Mouse (Mus musculus) embryonic facial prominence, embryonic 12.5 days (tissue): ENCODE data around the gene Olfr1085. TPM values are rescaled to one million over a fixed set of nuclear protein-coding genes. Genes with fewer than 3 reads are reported as not detected.
"Not testable (repeated sequence)": the region's sequence is repeated elsewhere in the genome, so short reads cannot be mapped to it uniquely, and the experiment has no call there.

Source experiments
- ATAC-seq: fragments of 200-750 bp; cut with Nextera tagmentation; 2 replicates; pipeline ENCODE4 v1.8.0; 2017; ENCODE audit not compliant: insufficient number of reproducible peaks, insufficient read depth, low FRiP score, low TSS enrichment
- H3K27ac ChIP-seq: fragments of 300-500 bp; sonication (generic); 2 replicates; pipeline ENCODE4 v1.5.1; 2016; ENCODE audit warnings: mild to moderate bottlenecking
- H3K27me3 ChIP-seq: fragments of 300-500 bp; sonication (generic); 2 replicates; pipeline ENCODE4 v1.6.1; 2016; ENCODE audit warnings: mild to moderate bottlenecking, moderate library complexity
- H3K36me3 ChIP-seq: fragments of 300-500 bp; sonication (generic); 2 replicates; pipeline ENCODE4 v1.6.1; 2016; ENCODE audit warnings: mild to moderate bottlenecking
- H3K4me1 ChIP-seq: fragments of 300-500 bp; sonication (generic); 2 replicates; pipeline ENCODE4 v1.6.1; 2016
- H3K4me2 ChIP-seq: fragments of 300-500 bp; sonication (generic); replicated peaks from 2 replicates; pipeline ENCODE4 v1.6.1; 2016; ENCODE audit warnings: mild to moderate bottlenecking, moderate library complexity
- H3K4me3 ChIP-seq: fragments of 300-500 bp; sonication (generic); 2 replicates; pipeline ENCODE4 v1.5.1; 2016; ENCODE audit warnings: mild to moderate bottlenecking
- H3K9ac ChIP-seq: fragments of 300-500 bp; sonication (generic); 2 replicates; pipeline ENCODE4 v1.6.1; 2016; ENCODE audit warnings: mild to moderate bottlenecking, moderate library complexity
- H3K9me3 ChIP-seq: fragments of 300-500 bp; sonication (generic); 2 replicates; pipeline ENCODE4 v1.6.1; 2016; ENCODE audit warnings: mild to moderate bottlenecking, moderate library complexity
- WGBS: fragments of 180-500 bp; shearing (Covaris S2); methylation state at CpG from one replicate; pipeline ENCODE4 v1.1.7; 2016; 5-methylcytosine and 5-hydroxymethylcytosine counted together
- polyA plus RNA-seq: library from polyadenylated mRNA; unstranded; fragments of >200 nt; fragmentation: Nextera tagmentation; extraction: Ambion mirVana; gene quantifications from 2 replicates; pipeline ENCODE4 v1.2.1, GENCODE M21; 2016

The Olfr1085 gene
- polyA plus RNA-seq: not detected in 2 replicates

DNA sequence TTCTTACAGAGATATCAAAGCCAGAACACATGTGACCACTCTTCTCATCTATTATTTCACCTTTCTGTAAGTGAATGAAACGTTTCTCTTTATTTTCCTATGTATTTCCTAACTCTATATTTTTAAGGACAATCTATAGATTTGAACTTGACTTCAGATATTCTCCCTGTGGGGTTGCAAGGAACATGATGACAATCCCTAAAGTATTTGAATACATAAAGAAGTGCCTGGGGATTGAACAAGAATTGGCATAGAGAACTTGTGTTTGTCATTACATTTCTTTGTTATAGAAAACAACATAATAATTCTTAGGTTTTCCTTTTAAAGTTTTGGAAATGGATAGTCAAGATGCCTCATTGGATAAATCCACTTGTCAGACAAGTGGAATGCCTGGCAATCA lies at the start of gene Olfr1085:
Olfr1085 (minus strand) TSS at position 101 of the 400 bp plus-strand sequence.
- Histone ChIP-seq H3K4me1 (no peaks in the 10 kb centered on the region), H3K4me3 (no peak within 1 kb of the TSS), H3K36me3 (no peaks in the 10 kb centered on the region), H3K27ac (no peak within 1 kb of the TSS), H3K9ac (no peak within 1 kb of the TSS), H3K4me2 (no peak within 1 kb of the TSS), H3K27me3 (no peaks in the 10 kb centered on the region), H3K9me3 (no peaks in the 10 kb centered on the region)
- no peak for ATAC-seq
- WGBS: 26% methylated on average over 1 of the region's 1 CpGs

DNA sequence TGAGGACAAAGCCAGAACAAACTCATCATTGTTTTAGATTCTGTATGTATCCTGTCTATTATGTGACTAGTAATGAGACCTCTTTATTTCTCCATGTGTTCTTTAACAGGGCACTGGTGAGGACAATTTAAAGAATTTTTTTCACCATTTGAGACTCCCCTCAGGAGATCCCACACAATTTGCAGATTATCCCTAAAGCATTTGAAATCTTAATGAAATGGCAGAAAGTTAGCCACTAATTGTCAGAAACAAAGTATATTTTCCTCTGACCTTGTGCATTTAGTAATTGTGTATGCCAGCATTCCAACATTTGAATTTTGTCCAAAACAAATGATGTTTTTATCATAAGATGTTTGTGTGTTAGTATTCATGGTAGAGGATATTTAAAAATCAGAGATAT lies 36.5 kb upstream of the Olfr1085 start, which contains the start of gene Olfr1087:
Olfr1087 (minus strand) TSS at position 101 of the 400 bp plus-strand sequence.
- no peak for ATAC-seq
- no peaks in the 10 kb centered on the region for H3K27me3 ChIP-seq
- no peak within 1 kb of the TSS for H3K27ac ChIP-seq
- H3K4me3 ChIP-seq: no peak within 1 kb of the TSS
- H3K9ac ChIP-seq: no peak within 1 kb of the TSS
- H3K4me1 ChIP-seq: no peaks in the 10 kb centered on the region
- no peaks in the 10 kb centered on the region for H3K36me3 ChIP-seq
- no peak within 1 kb of the TSS for H3K4me2 ChIP-seq
- H3K9me3 ChIP-seq: no peaks in the 10 kb centered on the region

DNA sequence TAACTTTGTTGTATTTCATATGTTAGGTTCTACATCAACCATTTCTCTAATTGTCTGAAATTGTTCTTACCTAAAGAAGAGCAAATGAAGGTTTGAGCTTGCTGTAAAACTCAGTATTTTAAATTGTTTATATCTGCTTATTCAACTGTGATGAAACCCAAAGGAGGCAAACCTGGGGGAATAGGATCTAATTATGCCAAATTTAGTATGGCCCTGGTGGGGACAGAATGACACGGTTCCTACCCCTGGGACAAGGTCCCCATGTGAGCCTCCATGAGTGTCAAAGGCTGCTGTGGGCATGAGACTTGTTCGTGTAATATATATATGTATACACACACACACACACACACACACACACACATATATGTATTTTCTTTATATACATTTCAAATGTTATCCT lies 18.2 kb upstream of the Olfr1085 start, which contains the start of gene Olfr1086:
Olfr1086 (minus strand) TSS at position 101 of the 400 bp plus-strand sequence.
- Histone ChIP-seq H3K9me3 (no peaks in the 10 kb centered on the region), H3K9ac (no peak within 1 kb of the TSS), H3K27ac (no peak within 1 kb of the TSS), H3K4me2 (no peak within 1 kb of the TSS), H3K36me3 (no peaks in the 10 kb centered on the region), H3K4me3 (no peak within 1 kb of the TSS), H3K27me3 (no peaks in the 10 kb centered on the region), H3K4me1 (no peaks in the 10 kb centered on the region)
- WGBS: 80% methylated on average over 2 of the region's 2 CpGs
- ATAC-seq: no peak

DNA sequence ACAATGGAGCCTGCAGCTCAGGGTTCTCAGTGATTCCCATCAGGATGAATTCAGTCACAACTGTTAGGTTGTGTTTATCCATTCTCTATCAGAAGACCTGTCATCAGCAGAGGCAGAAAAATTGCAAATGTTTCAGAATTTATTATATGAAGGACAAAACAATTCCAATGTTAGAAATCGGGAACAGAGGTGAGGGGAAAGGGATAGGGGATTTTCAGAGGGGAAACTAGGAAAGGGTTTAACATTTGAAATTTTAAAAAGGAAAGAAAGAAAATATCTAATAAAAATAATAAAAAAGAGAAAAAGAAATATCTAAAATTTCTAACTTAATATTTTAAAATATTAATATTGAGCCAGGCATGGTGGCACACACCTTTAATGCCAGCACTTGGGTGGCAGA lies 22.2 kb downstream of the Olfr1085 start, which contains the start of gene Olfr1084:
Olfr1084 (minus strand) TSS at position 101 of the 400 bp plus-strand sequence.
- not testable (repeated sequence) for ATAC-seq
- 81% methylated on average over 1 of the region's 1 CpGs for WGBS

More for the DNA sequence above, 22.2 kb downstream of the Olfr1085 start, which contains the start of gene Olfr1084:
- H3K4me3 ChIP-seq, H3K4me2 ChIP-seq, H3K27me3 ChIP-seq, H3K9me3 ChIP-seq, H3K27ac ChIP-seq, H3K36me3 ChIP-seq, H3K4me1 ChIP-seq, H3K9ac ChIP-seq: not testable (repeated sequence)

Other genes starting within 250 kb of the Olfr1085 start
- gene Olfr1061, start 248.0 kb downstream of the Olfr1085 start, polyA plus RNA-seq: not detected in 2 replicates
- not detected in 2 replicates for gene Olfr1062, start 235.3 kb downstream of the Olfr1085 start, polyA plus RNA-seq
- gene Olfr1065, start 211.4 kb downstream of the Olfr1085 start, polyA plus RNA-seq: not detected in 2 replicates
- not detected in 2 replicates for gene Olfr1066, start 205.8 kb downstream of the Olfr1085 start, polyA plus RNA-seq
- gene Olfr228, start 174.6 kb downstream of the Olfr1085 start, polyA plus RNA-seq: not detected in 2 replicates
- not detected in 2 replicates for gene Olfr1076, start 153.6 kb downstream of the Olfr1085 start, polyA plus RNA-seq
- not detected in 2 replicates for gene Olfr1079, start 119.5 kb downstream of the Olfr1085 start, polyA plus RNA-seq
- gene Olfr1080, start 103.8 kb downstream of the Olfr1085 start, polyA plus RNA-seq: not detected in 2 replicates
- gene Olfr1082, start 63.1 kb downstream of the Olfr1085 start, polyA plus RNA-seq: not detected in 2 replicates
- not detected in 2 replicates for gene Olfr1084, start 22.3 kb downstream of the Olfr1085 start, polyA plus RNA-seq
- not detected in 2 replicates for gene Olfr1086, start 18.1 kb upstream of the Olfr1085 start, polyA plus RNA-seq
- gene Olfr1087, start 36.4 kb upstream of the Olfr1085 start, polyA plus RNA-seq: not detected in 2 replicates
- gene Olfr1089, start 71.7 kb upstream of the Olfr1085 start, polyA plus RNA-seq: not detected in 2 replicates
- gene Olfr1090, start 97.0 kb upstream of the Olfr1085 start, polyA plus RNA-seq: not detected in 2 replicates
- gene Olfr1093, start 120.5 kb upstream of the Olfr1085 start, polyA plus RNA-seq: not detected in 2 replicates
- not detected in 2 replicates for gene Olfr141, start 148.0 kb upstream of the Olfr1085 start, polyA plus RNA-seq
- not detected in 2 replicates for gene Olfr1094, start 162.6 kb upstream of the Olfr1085 start, polyA plus RNA-seq
- gene Olfr1095, start 189.7 kb upstream of the Olfr1085 start, polyA plus RNA-seq: not detected in 2 replicates
- gene Gm13723, start 212.8 kb upstream of the Olfr1085 start, polyA plus RNA-seq: not detected in 2 replicates
- not detected in 2 replicates for gene Olfr1097, start 230.2 kb upstream of the Olfr1085 start, polyA plus RNA-seq